Comparison of ENCODE assay signal across 25 mouse cellular contexts in the genomic region with DNA sequence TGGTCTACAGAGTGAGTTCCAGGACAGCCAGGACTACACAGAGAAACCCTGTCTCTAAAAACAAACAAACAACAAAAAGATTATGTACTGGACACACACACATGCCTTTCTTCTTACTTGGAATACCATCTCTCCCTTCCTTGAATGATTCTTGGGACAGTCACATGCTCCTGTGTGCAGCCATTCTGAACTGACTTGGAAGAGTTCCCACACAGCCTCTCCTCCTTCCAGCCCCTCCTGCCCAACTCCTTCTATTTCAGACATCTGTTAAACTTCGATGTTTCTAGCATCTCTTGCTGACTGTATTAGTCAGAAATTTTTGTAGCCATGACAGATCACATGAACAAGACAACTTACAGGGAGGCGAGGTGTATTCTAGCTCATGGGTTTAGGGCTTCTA.
A peak's percentile ranks its signal among the peaks of the same experiment; 100 is the strongest.
DNase-seq lines count a peak whose midpoint lies in the region; ATAC-seq and TF ChIP-seq lines count a peak whose summit lies in the region.
"Had no signal": no experiment of that assay in that cellular context is flagged by ENCODE, and none has a peak within 500 bp of the region (broad histone marks: within the 10 kb centered on the region; RNA-seq: fewer than 3 reads in every experiment).

No protein-coding gene starts in this region.

- CTCF ChIA-PET in Patski (lab: Charles Lee), result no interaction called here

- no peaks in the 10 kb centered on the region for H3K9me3 ChIP-seq in kidney, postnatal 0 days (replicated peaks; ENCODE audit: low read length)
- no peaks in the 10 kb centered on the region for H3K9me3 ChIP-seq in intestine, embryonic 15.5 days
- H3K9me3 ChIP-seq: embryonic facial prominence, embryonic 12.5 days; forebrain, embryonic 15.5 days; heart, embryonic 13.5 days; limb, embryonic 15.5 days; liver, embryonic 13.5 days; midbrain, embryonic 15.5 days had no signal

- POLR2A ChIA-PET in Patski (lab: Charles Lee), result no interaction called here

- 65% methylated on average over 2 of the region's 2 CpGs for WGBS in kidney, postnatal 0 days
- WGBS in intestine, embryonic 15.5 days, result 66% methylated on average over 2 of the region's 2 CpGs

- H3K9ac ChIP-seq in kidney, postnatal 0 days (ENCODE audit: low read depth, low read length), result no peak overlapping the region
- no peak overlapping the region for H3K9ac ChIP-seq in intestine, embryonic 15.5 days
- H3K9ac ChIP-seq: embryonic facial prominence, embryonic 12.5 days; forebrain, embryonic 15.5 days; heart, embryonic 13.5 days; hindbrain, embryonic 14.5 days; limb, embryonic 15.5 days; liver, embryonic 13.5 days; midbrain, embryonic 15.5 days had no signal

- in situ Hi-C loops in Patski (cut with MboI; ENCODE audit: low pct_unique_long_range_greater_than_20kb), result no loop called here

- no peaks in the 10 kb centered on the region for H3K36me3 ChIP-seq in kidney, postnatal 0 days (ENCODE audit: insufficient read depth, low read length)
- no peaks in the 10 kb centered on the region for H3K36me3 ChIP-seq in intestine, embryonic 15.5 days
- H3K36me3 ChIP-seq: embryonic facial prominence, embryonic 12.5 days; forebrain, embryonic 15.5 days; heart, embryonic 13.5 days; limb, embryonic 15.5 days; liver, embryonic 13.5 days; midbrain, embryonic 15.5 days had no signal

- no peaks in the 10 kb centered on the region for H3K4me1 ChIP-seq in kidney, postnatal 0 days (replicated peaks; ENCODE audit: insufficient read depth, low read length)
- H3K4me1 ChIP-seq in intestine, embryonic 15.5 days (replicated peaks), result no peaks in the 10 kb centered on the region
- H3K4me1 ChIP-seq: embryonic facial prominence, embryonic 12.5 days; forebrain, embryonic 15.5 days; liver, embryonic 13.5 days; midbrain, embryonic 15.5 days had no signal

- ATAC-seq in Patski, result peak; percentile 66
- no peak for ATAC-seq in kidney, postnatal 0 days (replicated peaks; ENCODE audit: low FRiP score, low read depth)
- no peak for ATAC-seq in intestine, embryonic 15.5 days
- ATAC-seq: forebrain, embryonic 15.5 days; midbrain, embryonic 15.5 days had no signal

- no peaks in the 10 kb centered on the region for H3K27me3 ChIP-seq in Patski
- no peaks in the 10 kb centered on the region for H3K27me3 ChIP-seq in kidney, postnatal 0 days (ENCODE audit: insufficient read depth, low read length)
- no peaks in the 10 kb centered on the region for H3K27me3 ChIP-seq in intestine, embryonic 15.5 days (replicated peaks)
- H3K27me3 ChIP-seq: embryonic facial prominence, embryonic 12.5 days; forebrain, embryonic 15.5 days; heart, embryonic 13.5 days; limb, embryonic 15.5 days; liver, embryonic 13.5 days; midbrain, embryonic 15.5 days had no signal

- no peak overlapping the region for H3K4me3 ChIP-seq in kidney, postnatal 0 days (replicated peaks; ENCODE audit: low read depth, low read length)
- no peak overlapping the region for H3K4me3 ChIP-seq in intestine, embryonic 15.5 days (replicated peaks)
- H3K4me3 ChIP-seq: embryonic facial prominence, embryonic 12.5 days; forebrain, embryonic 15.5 days; heart, embryonic 13.5 days; limb, embryonic 15.5 days; liver, embryonic 13.5 days; midbrain, embryonic 15.5 days had no signal

- peak; percentile 24 for DNase-seq in kidney, adult 9 months
- DNase-seq in kidney, adult 11 months, result no peak
- peak; percentile 46 for DNase-seq in Patski (ENCODE audit: low read depth, low spot score)
- DNase-seq in kidney, postnatal 0 days (ENCODE audit: low spot score), result peak; percentile 48
- DNase-seq in ovary, postnatal 10 days (ENCODE audit: low spot score), result no peak
- DNase-seq in spleen, adult 12 weeks (ENCODE audit: low spot score), result no peak
- DNase-seq: adrenal gland, postnatal 10 days; B cell, adult 2 months; cerebellum, adult 11-12 months; cerebellum, adult 9-11 months; embryo, embryonic 11 days; heart, postnatal 10 days; liver, embryonic 13.5 days; lung, adult 18-20 months; lung, postnatal 14 days; right cerebral cortex, adult 18-20 months; thymus, adult 2 months; thymus, postnatal 36 days had no signal

- no peak for TF ChIP-seq CTCF in Patski (IDR thresholded peaks at IDR 0.05)
- TF ChIP-seq CTCF in kidney, postnatal 0 days (IDR thresholded peaks at IDR 0.05; ENCODE audit: low read depth), result no peak

- no peak overlapping the region for H3K4me2 ChIP-seq in kidney, postnatal 0 days (ENCODE audit: low read length)
- H3K4me2 ChIP-seq in intestine, embryonic 15.5 days (replicated peaks), result no peak overlapping the region
- H3K4me2 ChIP-seq: embryonic facial prominence, embryonic 12.5 days; forebrain, embryonic 15.5 days; heart, embryonic 13.5 days; hindbrain, embryonic 14.5 days; limb, embryonic 15.5 days; liver, embryonic 13.5 days; midbrain, embryonic 15.5 days had no signal

- H3K27ac ChIP-seq in kidney, postnatal 0 days, result no peak overlapping the region
- H3K27ac ChIP-seq in intestine, embryonic 15.5 days, result no peak overlapping the region
- H3K27ac ChIP-seq: embryonic facial prominence, embryonic 12.5 days; forebrain, embryonic 15.5 days; heart, embryonic 13.5 days; hindbrain, embryonic 14.5 days; limb, embryonic 15.5 days; liver, embryonic 13.5 days; midbrain, embryonic 15.5 days had no signal

Comparison
In these comparisons a context has a peak if more than half of its experiments do, and no peak if none do; other contexts are left out.
1. DNase-seq: peak in kidney, adult 9 months (single experiment), Patski (single experiment) and kidney, postnatal 0 days (single experiment); none in kidney, adult 11 months (single experiment), ovary, postnatal 10 days (single experiment) and spleen, adult 12 weeks (single experiment).